Mouse (Mus musculus): Measurements from ENCODE around the gene Prmt7. TPM values are rescaled to one million over a fixed set of nuclear protein-coding genes. Genes with fewer than 3 reads are reported as not detected.

Prmt7 gene
- total and polyA plus RNA-seq, 2 experiments from 2014 or later = 51.9 to 60.0 TPM

GRCm38 (mm10) chr8:106169934-106170480 is 40.7 kb upstream of the Prmt7 start:
- Histone ChIP-seq H3K9me3 (ENCODE audit: low read length) (no peaks in the 10 kb centered on the region), H3K27me3 (ENCODE audit: insufficient read depth, low read length) (no peaks in the 10 kb centered on the region), H3K4me2 (ENCODE audit: low read depth, low read length, poor library complexity, severe bottlenecking) (peak overlapping the region; percentile 93), H3K4me3 (ENCODE audit: low read depth, low read length) (peak overlapping the region; percentile 76), H3K4me1 (ENCODE audit: insufficient read depth, low read length) (no peaks in the 10 kb centered on the region), H3K27ac (ENCODE audit: low read depth, low read length) (no peak overlapping the region), H3K36me3 (ENCODE audit: insufficient read depth, low read length) (no peaks in the 10 kb centered on the region), H3K9ac (replicated peaks; ENCODE audit: low read length, poor library complexity, severe bottlenecking) (peak overlapping the region; percentile 80)
- DNase-seq (ENCODE audit: low spot score) = no peak
- TF ChIP-seq CTCF (IDR thresholded peaks at IDR 0.05) = peak; percentile 57
- WGBS = 31% methylated on average over 6 of the region's 6 CpGs
- ATAC-seq (ENCODE audit: low FRiP score) = no peak

- DNase-seq (ENCODE audit: low spot score) = no peak
- Histone ChIP-seq H3K9me3 (ENCODE audit: low read length) (no peaks in the 10 kb centered on the region), H3K4me2 (ENCODE audit: low read depth, low read length, poor library complexity, severe bottlenecking) (no peak overlapping the region), H3K9ac (replicated peaks; ENCODE audit: low read length, poor library complexity, severe bottlenecking) (no peak overlapping the region), H3K27me3 (ENCODE audit: insufficient read depth, low read length) (no peaks in the 10 kb centered on the region), H3K4me3 (ENCODE audit: low read depth, low read length) (no peak overlapping the region), H3K36me3 (ENCODE audit: insufficient read depth, low read length) (no peaks in the 10 kb centered on the region), H3K4me1 (ENCODE audit: insufficient read depth, low read length) (no peaks in the 10 kb centered on the region), H3K27ac (ENCODE audit: low read depth, low read length) (no peak overlapping the region)
- no peak for TF ChIP-seq CTCF (IDR thresholded peaks at IDR 0.05)
- 96% methylated on average over 3 of the region's 3 CpGs for WGBS
- no peak for ATAC-seq (ENCODE audit: low FRiP score)
Measured at GRCm38 (mm10) chr8:106173566-106173965, 37.2 kb upstream of the Prmt7 start.

- no peak overlapping the region for H3K4me2 ChIP-seq (ENCODE audit: low read depth, low read length, poor library complexity, severe bottlenecking)
- DNase-seq (ENCODE audit: low spot score) (peak; percentile 9), ATAC-seq (ENCODE audit: low FRiP score) (no peak)
- no peak overlapping the region for H3K9ac ChIP-seq (replicated peaks; ENCODE audit: low read length, poor library complexity, severe bottlenecking)
- no peak overlapping the region for H3K27ac ChIP-seq (ENCODE audit: low read depth, low read length)
- H3K4me1 ChIP-seq (ENCODE audit: insufficient read depth, low read length) = no peaks in the 10 kb centered on the region
- H3K27me3 ChIP-seq (ENCODE audit: insufficient read depth, low read length) = no peaks in the 10 kb centered on the region
- no peaks in the 10 kb centered on the region for H3K36me3 ChIP-seq (ENCODE audit: insufficient read depth, low read length)
- 10% methylated on average over 1 of the region's 1 CpGs for WGBS
- no peak for TF ChIP-seq CTCF (IDR thresholded peaks at IDR 0.05)
- H3K9me3 ChIP-seq (ENCODE audit: low read length) = no peaks in the 10 kb centered on the region
- no peak overlapping the region for H3K4me3 ChIP-seq (ENCODE audit: low read depth, low read length)
Measured at GRCm38 (mm10) chr8:106176891-106177290, 33.8 kb upstream of the Prmt7 start.

- no peak for TF ChIP-seq CTCF (IDR thresholded peaks at IDR 0.05)
- 81% methylated on average over 1 of the region's 1 CpGs for WGBS
- no peak overlapping the region for H3K9ac ChIP-seq (replicated peaks; ENCODE audit: low read length, poor library complexity, severe bottlenecking)
- H3K27ac ChIP-seq (ENCODE audit: low read depth, low read length) = no peak overlapping the region
- no peaks in the 10 kb centered on the region for H3K9me3 ChIP-seq (ENCODE audit: low read length)
- H3K4me3 ChIP-seq (ENCODE audit: low read depth, low read length) = no peak overlapping the region
- H3K4me1 ChIP-seq (ENCODE audit: insufficient read depth, low read length) = no peaks in the 10 kb centered on the region
- no peak overlapping the region for H3K4me2 ChIP-seq (ENCODE audit: low read depth, low read length, poor library complexity, severe bottlenecking)
- ATAC-seq (ENCODE audit: low FRiP score) = no peak
- H3K27me3 ChIP-seq (ENCODE audit: insufficient read depth, low read length) = no peaks in the 10 kb centered on the region
- no peak for DNase-seq (ENCODE audit: low spot score)
- H3K36me3 ChIP-seq (ENCODE audit: insufficient read depth, low read length) = no peaks in the 10 kb centered on the region
Measured at GRCm38 (mm10) chr8:106177594-106177993, 33.1 kb upstream of the Prmt7 start.

GRCm38 (mm10) chr8:106178428-106178827 is 32.3 kb upstream of the Prmt7 start:
- no peak for ATAC-seq (ENCODE audit: low FRiP score)
- WGBS = 83% methylated on average over 2 of the region's 2 CpGs
- no peak for TF ChIP-seq CTCF (IDR thresholded peaks at IDR 0.05)

GRCm38 (mm10) chr8:106185628-106186270 is 25.0 kb upstream of the Prmt7 start:
- no peak for TF ChIP-seq CTCF (IDR thresholded peaks at IDR 0.05)
- Histone ChIP-seq H3K36me3 (ENCODE audit: insufficient read depth, low read length) (peaks cover 3% of the 10 kb centered on the region; the same call in 1 of the 2 replicates), H3K27me3 (ENCODE audit: insufficient read depth, low read length) (no peaks in the 10 kb centered on the region), H3K4me3 (ENCODE audit: low read depth, low read length) (no peak overlapping the region), H3K27ac (ENCODE audit: low read depth, low read length) (no peak overlapping the region), H3K9me3 (ENCODE audit: low read length) (no peaks in the 10 kb centered on the region), H3K4me1 (ENCODE audit: insufficient read depth, low read length) (no peaks in the 10 kb centered on the region), H3K4me2 (ENCODE audit: low read depth, low read length, poor library complexity, severe bottlenecking) (no peak overlapping the region), H3K9ac (replicated peaks; ENCODE audit: low read length, poor library complexity, severe bottlenecking) (no peak overlapping the region)
- ATAC-seq (ENCODE audit: low FRiP score) (no peak), DNase-seq (ENCODE audit: low spot score) (no peak)
- 83% methylated on average over 8 of the region's 8 CpGs for WGBS

More at GRCm38 (mm10) chr8:106178428-106178827, 32.3 kb upstream of the Prmt7 start:
- Histone ChIP-seq H3K36me3 (ENCODE audit: insufficient read depth, low read length) (no peaks in the 10 kb centered on the region), H3K4me1 (ENCODE audit: insufficient read depth, low read length) (no peaks in the 10 kb centered on the region), H3K9ac (replicated peaks; ENCODE audit: low read length, poor library complexity, severe bottlenecking) (no peak overlapping the region), H3K4me2 (ENCODE audit: low read depth, low read length, poor library complexity, severe bottlenecking) (no peak overlapping the region), H3K27me3 (ENCODE audit: insufficient read depth, low read length) (no peaks in the 10 kb centered on the region), H3K9me3 (ENCODE audit: low read length) (no peaks in the 10 kb centered on the region), H3K4me3 (ENCODE audit: low read depth, low read length) (no peak overlapping the region), H3K27ac (ENCODE audit: low read depth, low read length) (no peak overlapping the region)
- DNase-seq (ENCODE audit: low spot score) = no peak
